Mouse (Mus musculus): Measurements from ENCODE around the gene D130043K22Rik.

DNA sequence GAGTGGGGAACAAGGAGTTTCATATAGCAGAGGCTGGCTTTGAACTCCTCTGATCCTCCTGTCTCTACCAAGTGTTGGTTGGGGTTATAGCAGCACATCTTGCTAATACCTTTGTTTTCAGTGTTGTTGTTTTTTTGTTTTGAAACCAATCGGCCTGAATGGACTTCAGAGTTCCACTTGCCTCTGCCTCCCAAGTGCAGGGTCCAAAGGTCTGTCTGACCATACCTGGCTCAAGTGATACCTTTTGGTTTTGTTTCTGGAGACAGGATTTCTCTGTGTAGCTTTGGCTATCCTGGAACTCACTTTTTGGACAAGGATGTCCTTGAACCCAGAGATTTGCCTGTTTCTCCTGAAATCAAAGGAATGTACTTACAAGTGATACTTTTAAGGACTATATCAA is 25.0 kb upstream of the D130043K22Rik start:
- TF ChIP-seq GATA1 (IDR thresholded peaks at IDR 0.05; ENCODE audit: low read length) (no peak), TAL1 (IDR thresholded peaks at IDR 0.05; ENCODE audit: low read length) (no peak)

Measured in erythroblast, embryonic 14.5 days (primary cell).